Mouse (Mus musculus) megakaryocyte, embryonic 14.5 days (primary cell): ENCODE results near the gene Srpk1.

Experiments used
- FLI1 ChIP-seq: IDR thresholded peaks from 2 replicates; pipeline ENCODE4 v1.6.1; 2012; ENCODE audit warnings: low read length, inconsistent platforms, mixed read lengths
- GATA1 ChIP-seq: IDR thresholded peaks from 3 replicates; pipeline ENCODE4 v1.6.1; 2012; ENCODE audit warnings: mixed read lengths, low read length, inconsistent platforms, borderline replicate concordance

DNA sequence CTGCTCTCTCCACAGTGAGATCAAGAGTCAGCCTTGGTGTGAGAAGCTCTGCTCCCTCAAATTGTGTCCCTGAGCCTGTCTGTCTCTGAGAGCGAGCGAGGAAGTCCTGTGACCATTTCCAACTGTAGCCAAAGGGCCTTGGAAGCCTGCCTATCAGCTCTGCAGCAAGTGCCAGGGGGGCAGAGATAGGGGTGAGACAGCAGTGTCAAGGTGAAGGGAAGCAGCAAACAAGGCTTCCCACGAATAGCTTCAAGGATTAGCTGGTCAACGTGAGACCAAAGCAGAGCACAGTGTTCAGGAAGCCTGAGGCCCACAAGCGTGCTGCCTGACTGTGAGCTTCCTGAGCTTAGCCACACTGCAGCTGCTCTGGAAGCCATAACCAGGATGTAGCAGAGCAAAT is 31.0 kb downstream of the Srpk1 start:
- TF ChIP-seq GATA1: no peak
- TF ChIP-seq FLI1: no peak
